Mouse (Mus musculus): ENCODE measurements around the gene Eif4e3. TPM values are rescaled to one million over a fixed set of nuclear protein-coding genes. Genes with fewer than 3 reads are reported as not detected.

The Eif4e3 gene
- polyA plus RNA-seq, 1 experiment from 2014 or later = 15.1 TPM

GRCm38 (mm10) chr6:99671768-99672167, 5.2 kb upstream of the Eif4e3 start:
- H3K27ac ChIP-seq (ENCODE audit: low read length) = no peak overlapping the region
- H3K4me1 ChIP-seq (ENCODE audit: control insufficient read depth, insufficient read depth, low read length) = no peaks in the 10 kb centered on the region; the same call in 1 of the 2 replicates
- H3K4me2 ChIP-seq (replicated peaks; ENCODE audit: low read depth, low read length) = no peak overlapping the region
- no peak overlapping the region for H3K4me3 ChIP-seq (ENCODE audit: low read depth, low read length)
- WGBS = 63% methylated on average over 3 of the region's 3 CpGs
- ATAC-seq (ENCODE audit: insufficient number of reproducible peaks, insufficient read depth, low FRiP score, low read depth) = no peak
- H3K36me3 ChIP-seq (ENCODE audit: control insufficient read depth, insufficient read depth, low read length) = no peaks in the 10 kb centered on the region
- no peak overlapping the region for H3K9ac ChIP-seq (replicated peaks; ENCODE audit: low read depth, low read length)
- H3K27me3 ChIP-seq (ENCODE audit: control insufficient read depth, insufficient read depth, low read length) = no peaks in the 10 kb centered on the region
- no peaks in the 10 kb centered on the region for H3K9me3 ChIP-seq (ENCODE audit: control insufficient read depth, low read depth, low read length)

- H3K9ac ChIP-seq (replicated peaks; ENCODE audit: low read depth, low read length) = no peak overlapping the region
- H3K27ac ChIP-seq (ENCODE audit: low read length) = no peak overlapping the region
- H3K4me1 ChIP-seq (ENCODE audit: control insufficient read depth, insufficient read depth, low read length) = peaks cover under 1% of the 10 kb centered on the region; the same call in 1 of the 2 replicates
- no peak overlapping the region for H3K4me2 ChIP-seq (replicated peaks; ENCODE audit: low read depth, low read length)
- no peaks in the 10 kb centered on the region for H3K36me3 ChIP-seq (ENCODE audit: control insufficient read depth, insufficient read depth, low read length)
- H3K27me3 ChIP-seq (ENCODE audit: control insufficient read depth, insufficient read depth, low read length) = no peaks in the 10 kb centered on the region
- H3K9me3 ChIP-seq (ENCODE audit: control insufficient read depth, low read depth, low read length) = no peaks in the 10 kb centered on the region
- peak; percentile 20; the same call in 1 of the 2 replicates for ATAC-seq (ENCODE audit: insufficient number of reproducible peaks, insufficient read depth, low FRiP score, low read depth)
- no peak overlapping the region for H3K4me3 ChIP-seq (ENCODE audit: low read depth, low read length)
- WGBS = 74% methylated on average over 7 of the region's 7 CpGs
Observed at GRCm38 (mm10) chr6:99670481-99671119, 4.0 kb upstream of the Eif4e3 start.

GRCm38 (mm10) chr6:99669481-99670325, 3.1 kb upstream of the Eif4e3 start:
- Histone ChIP-seq H3K36me3 (ENCODE audit: control insufficient read depth, insufficient read depth, low read length) (no peaks in the 10 kb centered on the region), H3K27ac (ENCODE audit: low read length) (no peak overlapping the region), H3K4me2 (replicated peaks; ENCODE audit: low read depth, low read length) (no peak overlapping the region), H3K9me3 (ENCODE audit: control insufficient read depth, low read depth, low read length) (no peaks in the 10 kb centered on the region), H3K27me3 (ENCODE audit: control insufficient read depth, insufficient read depth, low read length) (no peaks in the 10 kb centered on the region), H3K9ac (replicated peaks; ENCODE audit: low read depth, low read length) (no peak overlapping the region), H3K4me3 (ENCODE audit: low read depth, low read length) (no peak overlapping the region), H3K4me1 (ENCODE audit: control insufficient read depth, insufficient read depth, low read length) (peaks cover 5% of the 10 kb centered on the region; the same call in 1 of the 2 replicates)
- WGBS = 48% methylated on average over 5 of the region's 5 CpGs
- ATAC-seq (ENCODE audit: insufficient number of reproducible peaks, insufficient read depth, low FRiP score, low read depth) = no peak

- Histone ChIP-seq H3K27ac (ENCODE audit: low read length) (0 out of 2 replicates have a peak overlapping the region, but pooled peaks have one; percentile 36), H3K9me3 (ENCODE audit: control insufficient read depth, low read depth, low read length) (no peaks in the 10 kb centered on the region), H3K36me3 (ENCODE audit: control insufficient read depth, insufficient read depth, low read length) (no peaks in the 10 kb centered on the region), H3K4me2 (replicated peaks; ENCODE audit: low read depth, low read length) (peak overlapping the region; percentile 83), H3K4me3 (ENCODE audit: low read depth, low read length) (peak overlapping the region; percentile 85), H3K9ac (replicated peaks; ENCODE audit: low read depth, low read length) (no peak overlapping the region), H3K27me3 (ENCODE audit: control insufficient read depth, insufficient read depth, low read length) (no peaks in the 10 kb centered on the region), H3K4me1 (ENCODE audit: control insufficient read depth, insufficient read depth, low read length) (peaks cover 5% of the 10 kb centered on the region; the same call in 1 of the 2 replicates)
- ATAC-seq (ENCODE audit: insufficient number of reproducible peaks, insufficient read depth, low FRiP score, low read depth) = 0 out of 2 replicates have a peak, but pooled peaks have one; percentile 3
- WGBS = 26% methylated on average over 8 of the region's 8 CpGs
Observed at GRCm38 (mm10) chr6:99667290-99667689, 719 bp upstream of the Eif4e3 start.

- Histone ChIP-seq H3K9ac (replicated peaks; ENCODE audit: low read depth, low read length) (peak overlapping the region; percentile 54), H3K9me3 (ENCODE audit: control insufficient read depth, low read depth, low read length) (no peaks in the 10 kb centered on the region), H3K4me3 (ENCODE audit: low read depth, low read length) (peak overlapping the region; percentile 85), H3K27me3 (ENCODE audit: control insufficient read depth, insufficient read depth, low read length) (no peaks in the 10 kb centered on the region), H3K4me1 (ENCODE audit: control insufficient read depth, insufficient read depth, low read length) (peaks cover 6% of the 10 kb centered on the region; the same call in 1 of the 2 replicates), H3K27ac (ENCODE audit: low read length) (0 out of 2 replicates have a peak overlapping the region, but pooled peaks have one; percentile 24), H3K36me3 (ENCODE audit: control insufficient read depth, insufficient read depth, low read length) (no peaks in the 10 kb centered on the region), H3K4me2 (replicated peaks; ENCODE audit: low read depth, low read length) (peak overlapping the region; percentile 83)
- WGBS = 22% methylated on average over 16 of the region's 16 CpGs
- no peak for ATAC-seq (ENCODE audit: insufficient number of reproducible peaks, insufficient read depth, low FRiP score, low read depth)
Observed at GRCm38 (mm10) chr6:99665457-99666317, 884 bp downstream of the Eif4e3 start.

- no peak overlapping the region for H3K27ac ChIP-seq (ENCODE audit: low read length)
- 78% methylated on average over 8 of the region's 8 CpGs for WGBS
- H3K27me3 ChIP-seq (ENCODE audit: control insufficient read depth, insufficient read depth, low read length) = no peaks in the 10 kb centered on the region
- H3K4me2 ChIP-seq (replicated peaks; ENCODE audit: low read depth, low read length) = no peak overlapping the region
- no peak overlapping the region for H3K4me3 ChIP-seq (ENCODE audit: low read depth, low read length)
- no peak overlapping the region for H3K9ac ChIP-seq (replicated peaks; ENCODE audit: low read depth, low read length)
- no peak for ATAC-seq (ENCODE audit: insufficient number of reproducible peaks, insufficient read depth, low FRiP score, low read depth)
- H3K36me3 ChIP-seq (ENCODE audit: control insufficient read depth, insufficient read depth, low read length) = no peaks in the 10 kb centered on the region
- H3K9me3 ChIP-seq (ENCODE audit: control insufficient read depth, low read depth, low read length) = no peaks in the 10 kb centered on the region
- H3K4me1 ChIP-seq (ENCODE audit: control insufficient read depth, insufficient read depth, low read length) = peaks cover 7% of the 10 kb centered on the region; the same call in 1 of the 2 replicates
Observed at GRCm38 (mm10) chr6:99663232-99663631, 3.3 kb downstream of the Eif4e3 start.

GRCm38 (mm10) chr6:99660443-99660842, 6.1 kb downstream of the Eif4e3 start:
- H3K36me3 ChIP-seq (ENCODE audit: control insufficient read depth, insufficient read depth, low read length) = no peaks in the 10 kb centered on the region
- H3K27me3 ChIP-seq (ENCODE audit: control insufficient read depth, insufficient read depth, low read length) = no peaks in the 10 kb centered on the region
- H3K27ac ChIP-seq (ENCODE audit: low read length) = 0 out of 2 replicates have a peak overlapping the region, but pooled peaks have one; percentile 10
- H3K4me3 ChIP-seq (ENCODE audit: low read depth, low read length) = no peak overlapping the region
- no peak overlapping the region for H3K9ac ChIP-seq (replicated peaks; ENCODE audit: low read depth, low read length)
- no peaks in the 10 kb centered on the region for H3K9me3 ChIP-seq (ENCODE audit: control insufficient read depth, low read depth, low read length)
- H3K4me1 ChIP-seq (ENCODE audit: control insufficient read depth, insufficient read depth, low read length) = peaks cover 5% of the 10 kb centered on the region; the same call in 1 of the 2 replicates
- ATAC-seq (ENCODE audit: insufficient number of reproducible peaks, insufficient read depth, low FRiP score, low read depth) = no peak
- 32% methylated on average over 3 of the region's 3 CpGs for WGBS
- H3K4me2 ChIP-seq (replicated peaks; ENCODE audit: low read depth, low read length) = no peak overlapping the region

- Histone ChIP-seq H3K36me3 (ENCODE audit: control insufficient read depth, insufficient read depth, low read length) (no peaks in the 10 kb centered on the region), H3K27me3 (ENCODE audit: control insufficient read depth, insufficient read depth, low read length) (no peaks in the 10 kb centered on the region), H3K9me3 (ENCODE audit: control insufficient read depth, low read depth, low read length) (no peaks in the 10 kb centered on the region), H3K4me2 (replicated peaks; ENCODE audit: low read depth, low read length) (no peak overlapping the region), H3K27ac (ENCODE audit: low read length) (no peak overlapping the region), H3K4me3 (ENCODE audit: low read depth, low read length) (no peak overlapping the region), H3K9ac (replicated peaks; ENCODE audit: low read depth, low read length) (no peak overlapping the region), H3K4me1 (ENCODE audit: control insufficient read depth, insufficient read depth, low read length) (peaks cover 3% of the 10 kb centered on the region; the same call in 1 of the 2 replicates)
- no peak for ATAC-seq (ENCODE audit: insufficient number of reproducible peaks, insufficient read depth, low FRiP score, low read depth)
- 88% methylated on average over 10 of the region's 10 CpGs for WGBS
Observed at GRCm38 (mm10) chr6:99658586-99658985, 8.0 kb downstream of the Eif4e3 start.

Data from stomach, embryonic 14.5 days (tissue).